Mouse (Mus musculus) limb, embryonic 14.5 days (tissue): ENCODE results near the gene Samd7. TPM values are rescaled to one million over a fixed set of nuclear protein-coding genes. Genes with fewer than 3 reads are reported as not detected.

Experiments
- ATAC-seq: fragments of 200-750 bp; cut with Nextera tagmentation; 2 replicates; pipeline ENCODE4 v1.8.0; 2017; ENCODE audit warnings: low read depth, moderate number of reproducible peaks, moderate TSS enrichment; ENCODE audit not compliant: low FRiP score
- DNase-seq: peaks from one replicate; pipeline ENCODE4 v3.0.0-alpha.2; 2015; ENCODE audit warnings: low spot score
- H3K27ac ChIP-seq: fragments of 300-500 bp; sonication (generic); replicated peaks from 2 replicates; pipeline ENCODE4 v1.5.1; 2014; ENCODE audit warnings: low read depth, mild to moderate bottlenecking, low read length, moderate library complexity, mixed read lengths
- H3K27me3 ChIP-seq: fragments of 300-500 bp; sonication (generic); 2 replicates; pipeline ENCODE4 v1.6.1; 2014; ENCODE audit warnings: low read length, mixed read lengths; ENCODE audit not compliant: control insufficient read depth, insufficient read depth
- H3K36me3 ChIP-seq: fragments of 300-500 bp; sonication (generic); 2 replicates; pipeline ENCODE4 v1.6.1; 2014; ENCODE audit warnings: mild to moderate bottlenecking, low read length, moderate library complexity, mixed read lengths; ENCODE audit not compliant: control insufficient read depth, insufficient read depth
- H3K4me1 ChIP-seq: fragments of 300-500 bp; sonication (generic); 2 replicates; pipeline ENCODE4 v1.6.1; 2014; ENCODE audit warnings: antibody characterized with exemption, low read length, mixed read lengths; ENCODE audit not compliant: control insufficient read depth, insufficient read depth
- H3K4me2 ChIP-seq: fragments of 300-500 bp; sonication (generic); replicated peaks from 2 replicates; pipeline ENCODE4 v1.6.1; 2014; ENCODE audit warnings: low read depth, mild to moderate bottlenecking, low read length, moderate library complexity; ENCODE audit not compliant: severe bottlenecking
- H3K4me3 ChIP-seq: fragments of 300-500 bp; sonication (generic); replicated peaks from 2 replicates; pipeline ENCODE4 v1.5.1; 2014; ENCODE audit warnings: low read length
- H3K9ac ChIP-seq: fragments of 300-500 bp; sonication (generic); 2 replicates; pipeline ENCODE4 v1.6.1; 2014; ENCODE audit warnings: mild to moderate bottlenecking, low read depth, low read length, moderate library complexity; ENCODE audit not compliant: severe bottlenecking
- H3K9me3 ChIP-seq: fragments of 300-500 bp; sonication (generic); 2 replicates; pipeline ENCODE4 v1.6.1; 2016; ENCODE audit warnings: low read length; ENCODE audit not compliant: control insufficient read depth
- POLR2A ChIP-seq: fragments of 200-500 bp; IDR thresholded peaks from 2 replicates; pipeline ENCODE4 v1.8.0; 2012; ENCODE audit warnings: inconsistent platforms, mild to moderate bottlenecking, moderate library complexity, borderline replicate concordance; ENCODE audit not compliant: insufficient read depth, insufficient read length; ENCODE audit errors: extremely low read depth
- WGBS: fragments of 180-500 bp; shearing (Covaris S2); extraction: QIAGEN DNeasy Blood & Tissue Kit; methylation state at CpG from one replicate; pipeline ENCODE4 v1.1.7; 2014; 5-methylcytosine and 5-hydroxymethylcytosine counted together
- polyA plus RNA-seq, 2 experiments: library from polyadenylated mRNA; depleted of rRNA in 1 of 2; stranded (reverse) in 1 of 2; unstranded in 1 of 2; fragments of >200 nt; fragmentation: Nextera tagmentation in 1 of 2; extraction: Ambion mirVana in 1 of 2; gene quantifications; 2 replicates each; pipeline versions ENCODE4 v1.2.1 to v1.2.3; 2012 to 2014

Samd7 gene
- polyA plus RNA-seq, 2 experiments = not detected

DNA sequence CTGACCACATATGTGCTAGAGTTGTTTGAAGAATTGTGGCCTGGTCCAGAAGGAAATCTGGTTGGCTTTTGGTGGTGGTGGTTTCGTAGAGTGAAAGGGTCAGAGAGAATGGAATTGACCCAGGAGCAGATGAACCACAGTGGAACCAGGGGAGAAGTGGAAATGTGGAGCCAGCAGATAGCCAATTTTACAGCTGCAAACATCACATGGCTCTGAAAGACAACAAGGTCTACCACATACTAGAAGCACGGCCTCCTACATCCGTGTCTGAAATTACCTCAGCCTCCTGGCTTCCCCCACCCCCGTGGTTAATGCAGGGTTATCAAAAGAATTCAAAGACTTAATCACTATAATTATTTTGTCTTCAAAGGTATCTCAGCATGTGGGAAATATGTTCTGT, 18.8 kb downstream of the Samd7 start:
- no peak for DNase-seq
- 73% methylated on average over 4 of the region's 4 CpGs for WGBS
- H3K36me3 ChIP-seq = no peaks in the 10 kb centered on the region
- no peaks in the 10 kb centered on the region for H3K9me3 ChIP-seq
- H3K4me1 ChIP-seq = no peaks in the 10 kb centered on the region
- no peak for TF ChIP-seq POLR2A
- H3K4me3 ChIP-seq = no peak overlapping the region
- ATAC-seq = no peak
- H3K4me2 ChIP-seq = no peak overlapping the region
- H3K27ac ChIP-seq = no peak overlapping the region
- H3K9ac ChIP-seq = no peak overlapping the region
- H3K27me3 ChIP-seq = no peaks in the 10 kb centered on the region

DNA sequence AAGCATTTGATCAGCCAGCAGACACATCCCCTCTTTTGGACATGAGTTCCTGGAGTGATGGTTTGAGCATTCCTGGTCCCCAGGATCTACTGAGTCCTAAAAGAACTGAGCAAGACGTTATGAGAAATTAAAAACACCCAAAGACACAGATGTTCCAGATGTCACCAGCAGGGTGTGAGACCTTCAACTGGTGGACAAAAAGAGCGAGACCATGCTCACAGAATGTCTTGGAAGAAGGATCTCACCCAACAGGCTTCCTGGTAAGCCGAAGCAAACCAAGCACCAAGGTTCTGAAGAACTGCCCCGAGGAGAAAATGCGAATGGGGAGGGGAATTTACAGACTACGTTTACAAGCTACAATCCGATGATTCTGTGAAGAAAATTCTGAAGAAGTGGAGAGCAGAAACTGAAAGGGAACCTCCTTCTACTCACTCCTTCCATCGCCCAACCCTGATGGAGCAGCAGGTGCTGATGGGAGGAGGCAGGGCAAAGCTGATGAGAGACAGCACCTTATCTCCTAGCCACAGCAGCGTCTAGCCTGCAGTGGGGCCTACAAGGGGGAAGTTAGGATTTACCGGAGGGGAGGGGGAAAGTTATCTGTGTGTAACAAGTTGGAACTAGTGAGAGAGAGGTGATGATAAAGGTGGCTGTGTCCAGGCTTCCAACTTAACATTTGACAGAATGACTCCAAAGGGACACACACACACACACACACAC, 19.4 kb downstream of the Samd7 start:
- H3K27ac ChIP-seq = no peak overlapping the region
- ATAC-seq = no peak
- H3K9me3 ChIP-seq = no peaks in the 10 kb centered on the region
- no peaks in the 10 kb centered on the region for H3K4me1 ChIP-seq
- H3K4me3 ChIP-seq = no peak overlapping the region
- no peak for TF ChIP-seq POLR2A
- WGBS = 68% methylated on average over 10 of the region's 10 CpGs
- no peak overlapping the region for H3K9ac ChIP-seq
- no peak overlapping the region for H3K4me2 ChIP-seq
- DNase-seq = no peak
- no peaks in the 10 kb centered on the region for H3K27me3 ChIP-seq
- no peaks in the 10 kb centered on the region for H3K36me3 ChIP-seq

DNA sequence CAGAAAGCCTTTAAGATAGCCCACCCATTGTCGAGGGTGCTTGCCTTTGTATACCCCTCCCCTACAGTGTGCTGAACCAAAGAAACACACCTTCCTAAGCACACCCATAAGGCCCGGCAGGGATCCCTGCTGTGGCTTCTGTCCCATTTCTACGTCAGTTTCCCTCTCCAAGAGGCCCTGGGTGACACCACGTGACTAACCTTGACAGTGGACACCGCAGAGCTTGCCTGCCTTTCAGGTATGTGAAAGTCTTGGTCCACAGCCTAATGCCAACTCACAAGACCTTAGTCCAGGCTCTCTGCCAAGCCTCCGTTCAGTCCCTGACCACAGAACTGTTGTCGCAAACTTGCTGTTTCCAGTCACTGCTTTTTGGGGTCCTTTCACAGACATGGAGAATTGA, 20.1 kb downstream of the Samd7 start:
- H3K9me3 ChIP-seq = no peaks in the 10 kb centered on the region
- H3K36me3 ChIP-seq = no peaks in the 10 kb centered on the region
- ATAC-seq = no peak
- H3K4me3 ChIP-seq = no peak overlapping the region
- no peaks in the 10 kb centered on the region for H3K27me3 ChIP-seq
- TF ChIP-seq POLR2A = no peak
- 69% methylated on average over 7 of the region's 7 CpGs for WGBS
- H3K4me1 ChIP-seq = no peaks in the 10 kb centered on the region
- DNase-seq = no peak
- no peak overlapping the region for H3K9ac ChIP-seq
- no peak overlapping the region for H3K27ac ChIP-seq
- H3K4me2 ChIP-seq = no peak overlapping the region

DNA sequence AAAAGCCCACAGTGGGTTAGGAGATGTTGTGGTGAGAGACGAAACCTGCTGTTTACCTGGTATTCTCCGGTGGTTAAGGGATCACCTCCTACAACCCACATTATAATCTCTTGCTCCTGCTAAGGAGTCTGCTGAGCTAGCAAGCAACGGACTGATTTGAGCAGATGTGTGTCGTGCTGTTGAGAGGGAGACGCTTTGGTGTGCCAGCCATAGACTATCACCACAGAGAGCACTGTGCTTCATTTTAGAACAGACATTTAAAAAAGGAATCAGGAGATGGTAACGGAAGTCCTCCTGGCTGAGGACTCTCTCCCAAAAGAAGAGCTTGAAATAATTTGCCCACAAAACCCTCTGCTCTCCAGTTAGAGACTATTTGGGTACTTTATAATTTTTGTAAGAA, 21.2 kb downstream of the Samd7 start:
- 86% methylated on average over 6 of the region's 6 CpGs for WGBS
- no peak overlapping the region for H3K4me2 ChIP-seq
- H3K4me1 ChIP-seq = no peaks in the 10 kb centered on the region
- no peaks in the 10 kb centered on the region for H3K27me3 ChIP-seq
- no peaks in the 10 kb centered on the region for H3K9me3 ChIP-seq
- no peak overlapping the region for H3K4me3 ChIP-seq
- ATAC-seq = no peak
- no peak overlapping the region for H3K27ac ChIP-seq
- H3K36me3 ChIP-seq = no peaks in the 10 kb centered on the region
- no peak for TF ChIP-seq POLR2A
- H3K9ac ChIP-seq = no peak overlapping the region
- no peak for DNase-seq

DNA sequence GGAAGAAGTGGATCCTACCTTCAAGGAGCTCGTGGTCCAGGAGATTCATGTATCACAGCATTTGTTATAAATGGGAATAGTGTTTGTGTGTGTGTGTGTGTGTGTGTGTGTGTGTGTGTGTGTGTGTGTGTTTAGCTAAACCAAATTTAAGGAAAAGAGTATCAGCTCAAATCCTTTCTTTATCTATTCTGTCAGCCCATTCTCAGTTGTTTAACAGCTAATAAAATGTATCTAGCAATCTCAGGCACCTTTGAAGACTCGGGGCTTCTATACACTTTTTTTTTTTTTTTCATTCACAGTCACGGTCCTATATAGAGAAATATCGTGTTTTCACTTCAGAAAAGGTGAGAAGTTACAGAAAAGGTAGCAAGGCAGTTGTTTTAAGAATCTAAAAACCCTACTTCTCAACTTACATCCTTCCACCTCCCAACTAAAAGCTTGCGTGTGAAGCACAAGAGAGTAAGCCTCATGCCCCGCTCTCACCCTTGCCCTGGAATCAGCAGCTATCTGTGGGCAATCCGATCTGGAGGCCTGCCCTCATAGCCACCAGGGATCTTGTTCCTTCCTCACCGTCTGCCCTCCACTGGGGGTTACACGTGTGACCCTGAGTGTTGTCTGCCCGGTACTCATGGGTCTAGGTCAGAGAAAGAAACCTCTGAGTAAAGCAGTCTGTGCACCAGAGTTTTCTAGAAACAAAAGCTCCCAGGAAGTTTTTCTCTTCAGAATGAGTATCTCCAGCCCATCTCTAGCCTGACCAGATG, 23.8 kb downstream of the Samd7 start:
- 56% methylated on average over 10 of the region's 10 CpGs for WGBS
- Histone ChIP-seq H3K4me3 (no peak overlapping the region), H3K36me3 (no peaks in the 10 kb centered on the region), H3K9me3 (no peaks in the 10 kb centered on the region), H3K4me2 (no peak overlapping the region), H3K4me1 (no peaks in the 10 kb centered on the region), H3K27ac (no peak overlapping the region), H3K9ac (no peak overlapping the region), H3K27me3 (no peaks in the 10 kb centered on the region)
- no peak for TF ChIP-seq POLR2A
- ATAC-seq = no peak
- DNase-seq = no peak
